Mouse (Mus musculus): ENCODE measurements at regions not wholly inside any gene's neighbourhood (a gene's known extent, or its start where the extent isn't known, plus 50 kb on each side); places are given as distances from the start of the nearest gene placed in this dataset.

DNA sequence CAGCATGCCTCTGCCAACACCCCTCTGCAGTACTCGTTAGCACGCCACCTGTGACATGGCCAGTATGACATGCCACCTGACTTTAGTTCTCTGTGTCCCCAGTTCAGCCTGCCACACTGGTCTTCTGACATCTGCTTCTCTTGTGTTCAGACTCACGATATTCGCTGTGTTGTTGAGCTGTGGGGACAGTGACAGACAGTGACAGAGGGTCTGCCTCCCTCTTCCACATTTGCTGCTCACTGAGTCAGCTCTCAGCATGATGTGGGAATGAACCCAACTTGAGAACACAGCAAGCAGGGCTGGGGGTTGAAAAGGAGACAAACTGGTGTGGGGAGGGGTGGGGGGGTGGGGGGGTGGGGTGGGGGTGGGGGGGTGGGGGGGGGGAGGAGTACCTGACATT lies 91.0 kb downstream of the Fam43a start:
- no peaks in the 10 kb centered on the region for H3K27me3 ChIP-seq (ENCODE audit: control insufficient read depth, insufficient read depth, low read length)
- ATAC-seq (replicated peaks; ENCODE audit: low FRiP score) (no peak), DNase-seq (ENCODE audit: low spot score) (no peak)
- H3K4me3 ChIP-seq (ENCODE audit: low read depth, low read length): no peak overlapping the region
- no peak overlapping the region for H3K27ac ChIP-seq (ENCODE audit: low read depth, low read length)
- WGBS: 87% methylated on average over 4 of the region's 4 CpGs
- no peaks in the 10 kb centered on the region for H3K9me3 ChIP-seq (ENCODE audit: control insufficient read depth, low read length)
- H3K36me3 ChIP-seq (ENCODE audit: control insufficient read depth, insufficient read depth, low read length): no peaks in the 10 kb centered on the region
- H3K4me1 ChIP-seq (replicated peaks; ENCODE audit: control insufficient read depth, insufficient read depth, low read length): no peaks in the 10 kb centered on the region
- no peak overlapping the region for H3K9ac ChIP-seq (ENCODE audit: low read length)
- no peak overlapping the region for H3K4me2 ChIP-seq (ENCODE audit: low read depth, low read length, severe bottlenecking)

GRCm38 (mm10) chr16:30691964-30692363 lies 92.4 kb downstream of the Fam43a start:
- H3K36me3 ChIP-seq (ENCODE audit: control insufficient read depth, insufficient read depth, low read length): no peaks in the 10 kb centered on the region
- 92% methylated on average over 15 of the region's 15 CpGs for WGBS
- ATAC-seq (replicated peaks; ENCODE audit: low FRiP score) (no peak), DNase-seq (ENCODE audit: low spot score) (no peak)
- H3K4me3 ChIP-seq (ENCODE audit: low read depth, low read length): no peak overlapping the region
- H3K9me3 ChIP-seq (ENCODE audit: control insufficient read depth, low read length): no peaks in the 10 kb centered on the region
- no peak overlapping the region for H3K27ac ChIP-seq (ENCODE audit: low read depth, low read length)
- no peak overlapping the region for H3K4me2 ChIP-seq (ENCODE audit: low read depth, low read length, severe bottlenecking)
- H3K9ac ChIP-seq (ENCODE audit: low read length): no peak overlapping the region
- no peaks in the 10 kb centered on the region for H3K4me1 ChIP-seq (replicated peaks; ENCODE audit: control insufficient read depth, insufficient read depth, low read length)
- no peaks in the 10 kb centered on the region for H3K27me3 ChIP-seq (ENCODE audit: control insufficient read depth, insufficient read depth, low read length)

- DNase-seq (ENCODE audit: low spot score) (no peak), ATAC-seq (replicated peaks; ENCODE audit: low FRiP score) (no peak)
- no peak overlapping the region for H3K4me3 ChIP-seq (ENCODE audit: low read depth, low read length)
- no peaks in the 10 kb centered on the region for H3K36me3 ChIP-seq (ENCODE audit: control insufficient read depth, insufficient read depth, low read length)
- H3K9ac ChIP-seq (ENCODE audit: low read length): no peak overlapping the region
- H3K4me2 ChIP-seq (ENCODE audit: low read depth, low read length, severe bottlenecking): no peak overlapping the region
- H3K27me3 ChIP-seq (ENCODE audit: control insufficient read depth, insufficient read depth, low read length): no peaks in the 10 kb centered on the region
- H3K27ac ChIP-seq (ENCODE audit: low read depth, low read length): no peak overlapping the region
- 57% methylated on average over 5 of the region's 5 CpGs for WGBS
- H3K9me3 ChIP-seq (ENCODE audit: control insufficient read depth, low read length): no peaks in the 10 kb centered on the region
- no peaks in the 10 kb centered on the region for H3K4me1 ChIP-seq (replicated peaks; ENCODE audit: control insufficient read depth, insufficient read depth, low read length)
Observed at GRCm38 (mm10) chr16:30692541-30693141, 93.1 kb downstream of the Fam43a start.

- no peak for ATAC-seq (replicated peaks; ENCODE audit: low FRiP score)
- no peaks in the 10 kb centered on the region for H3K4me1 ChIP-seq (replicated peaks; ENCODE audit: control insufficient read depth, insufficient read depth, low read length)
- H3K4me3 ChIP-seq (ENCODE audit: low read depth, low read length): no peak overlapping the region
- WGBS: 81% methylated on average over 3 of the region's 3 CpGs
- H3K27me3 ChIP-seq (ENCODE audit: control insufficient read depth, insufficient read depth, low read length): no peaks in the 10 kb centered on the region
- no peak overlapping the region for H3K9ac ChIP-seq (ENCODE audit: low read length)
- H3K36me3 ChIP-seq (ENCODE audit: control insufficient read depth, insufficient read depth, low read length): no peaks in the 10 kb centered on the region
- no peaks in the 10 kb centered on the region for H3K9me3 ChIP-seq (ENCODE audit: control insufficient read depth, low read length)
- DNase-seq (ENCODE audit: low spot score): no peak
- no peak overlapping the region for H3K4me2 ChIP-seq (ENCODE audit: low read depth, low read length, severe bottlenecking)
- no peak overlapping the region for H3K27ac ChIP-seq (ENCODE audit: low read depth, low read length)
Observed at GRCm38 (mm10) chr16:30693206-30693605, 93.7 kb downstream of the Fam43a start.

DNA sequence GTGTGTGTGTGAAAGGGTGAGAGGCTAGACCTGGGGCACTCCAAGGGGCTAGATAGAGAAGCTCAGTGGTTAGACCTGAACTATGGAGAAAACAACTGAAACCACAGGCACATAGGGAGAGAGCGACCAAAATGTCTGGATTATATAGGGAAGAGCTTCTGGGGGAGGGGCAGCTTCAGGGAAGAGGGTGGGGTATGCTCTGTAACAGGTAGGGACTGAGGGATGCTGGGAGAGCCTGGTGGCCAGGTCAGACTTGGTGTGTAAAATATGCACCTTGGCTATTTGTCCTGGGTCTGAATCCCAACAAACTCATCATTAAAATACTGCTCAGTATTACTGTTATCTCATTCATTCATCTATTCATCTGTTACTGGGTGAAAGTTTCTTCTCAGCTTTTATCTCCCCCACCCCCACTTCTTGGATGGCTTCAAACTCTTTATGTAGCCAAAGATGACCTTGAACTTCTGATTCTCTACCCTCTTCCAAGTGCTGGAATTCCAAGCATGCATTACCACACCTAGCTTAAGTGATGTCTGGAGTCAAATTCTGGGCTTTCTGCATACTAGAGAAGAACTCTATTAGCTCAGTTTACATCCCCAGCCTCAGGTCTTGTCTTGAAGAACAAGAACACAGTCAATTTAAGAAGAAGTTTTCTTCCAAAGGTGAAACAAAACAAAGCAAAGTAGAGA lies 94.5 kb downstream of the Fam43a start:
- 94% methylated on average over 1 of the region's 1 CpGs for WGBS
- H3K27ac ChIP-seq (ENCODE audit: low read depth, low read length): no peak overlapping the region
- H3K4me3 ChIP-seq (ENCODE audit: low read depth, low read length): no peak overlapping the region
- no peak for DNase-seq (ENCODE audit: low spot score)
- no peaks in the 10 kb centered on the region for H3K9me3 ChIP-seq (ENCODE audit: control insufficient read depth, low read length)
- H3K27me3 ChIP-seq (ENCODE audit: control insufficient read depth, insufficient read depth, low read length): no peaks in the 10 kb centered on the region
- ATAC-seq (replicated peaks; ENCODE audit: low FRiP score): no peak
- H3K9ac ChIP-seq (ENCODE audit: low read length): no peak overlapping the region
- H3K4me1 ChIP-seq (replicated peaks; ENCODE audit: control insufficient read depth, insufficient read depth, low read length): no peaks in the 10 kb centered on the region
- H3K36me3 ChIP-seq (ENCODE audit: control insufficient read depth, insufficient read depth, low read length): no peaks in the 10 kb centered on the region
- no peak overlapping the region for H3K4me2 ChIP-seq (ENCODE audit: low read depth, low read length, severe bottlenecking)

GRCm38 (mm10) chr16:30695691-30696090 lies 96.2 kb downstream of the Fam43a start:
- Histone ChIP-seq H3K27ac (ENCODE audit: low read depth, low read length) (no peak overlapping the region), H3K9ac (ENCODE audit: low read length) (no peak overlapping the region), H3K4me1 (replicated peaks; ENCODE audit: control insufficient read depth, insufficient read depth, low read length) (no peaks in the 10 kb centered on the region), H3K36me3 (ENCODE audit: control insufficient read depth, insufficient read depth, low read length) (no peaks in the 10 kb centered on the region), H3K27me3 (ENCODE audit: control insufficient read depth, insufficient read depth, low read length) (no peaks in the 10 kb centered on the region), H3K4me2 (ENCODE audit: low read depth, low read length, severe bottlenecking) (no peak overlapping the region), H3K9me3 (ENCODE audit: control insufficient read depth, low read length) (no peaks in the 10 kb centered on the region), H3K4me3 (ENCODE audit: low read depth, low read length) (no peak overlapping the region)
- DNase-seq (ENCODE audit: low spot score): no peak
- no peak for ATAC-seq (replicated peaks; ENCODE audit: low FRiP score)
- WGBS: 89% methylated on average over 8 of the region's 8 CpGs

GRCm38 (mm10) chr16:30697209-30697608 lies 97.7 kb downstream of the Fam43a start:
- Histone ChIP-seq H3K4me2 (ENCODE audit: low read depth, low read length, severe bottlenecking) (no peak overlapping the region), H3K9me3 (ENCODE audit: control insufficient read depth, low read length) (no peaks in the 10 kb centered on the region), H3K27ac (ENCODE audit: low read depth, low read length) (no peak overlapping the region), H3K27me3 (ENCODE audit: control insufficient read depth, insufficient read depth, low read length) (no peaks in the 10 kb centered on the region), H3K9ac (ENCODE audit: low read length) (no peak overlapping the region), H3K36me3 (ENCODE audit: control insufficient read depth, insufficient read depth, low read length) (no peaks in the 10 kb centered on the region), H3K4me3 (ENCODE audit: low read depth, low read length) (no peak overlapping the region), H3K4me1 (replicated peaks; ENCODE audit: control insufficient read depth, insufficient read depth, low read length) (no peaks in the 10 kb centered on the region)
- ATAC-seq (replicated peaks; ENCODE audit: low FRiP score): no peak
- no peak for DNase-seq (ENCODE audit: low spot score)
- WGBS: 87% methylated on average over 4 of the region's 4 CpGs

- Histone ChIP-seq H3K27me3 (ENCODE audit: control insufficient read depth, insufficient read depth, low read length) (no peaks in the 10 kb centered on the region), H3K36me3 (ENCODE audit: control insufficient read depth, insufficient read depth, low read length) (no peaks in the 10 kb centered on the region), H3K4me2 (ENCODE audit: low read depth, low read length, severe bottlenecking) (no peak overlapping the region), H3K9me3 (ENCODE audit: control insufficient read depth, low read length) (no peaks in the 10 kb centered on the region), H3K4me1 (replicated peaks; ENCODE audit: control insufficient read depth, insufficient read depth, low read length) (no peaks in the 10 kb centered on the region), H3K9ac (ENCODE audit: low read length) (no peak overlapping the region), H3K27ac (ENCODE audit: low read depth, low read length) (no peak overlapping the region), H3K4me3 (ENCODE audit: low read depth, low read length) (no peak overlapping the region)
- DNase-seq (ENCODE audit: low spot score) (no peak), ATAC-seq (replicated peaks; ENCODE audit: low FRiP score) (no peak)
- WGBS: 65% methylated on average over 2 of the region's 2 CpGs
Observed at GRCm38 (mm10) chr16:30697806-30698205, 98.3 kb downstream of the Fam43a start.

- Histone ChIP-seq H3K36me3 (ENCODE audit: control insufficient read depth, insufficient read depth, low read length) (no peaks in the 10 kb centered on the region), H3K27ac (ENCODE audit: low read depth, low read length) (no peak overlapping the region), H3K9ac (ENCODE audit: low read length) (no peak overlapping the region), H3K9me3 (ENCODE audit: control insufficient read depth, low read length) (no peaks in the 10 kb centered on the region), H3K4me2 (ENCODE audit: low read depth, low read length, severe bottlenecking) (no peak overlapping the region), H3K4me3 (ENCODE audit: low read depth, low read length) (no peak overlapping the region), H3K27me3 (ENCODE audit: control insufficient read depth, insufficient read depth, low read length) (no peaks in the 10 kb centered on the region), H3K4me1 (replicated peaks; ENCODE audit: control insufficient read depth, insufficient read depth, low read length) (no peaks in the 10 kb centered on the region)
- no peak for ATAC-seq (replicated peaks; ENCODE audit: low FRiP score)
- WGBS: 94% methylated on average over 8 of the region's 8 CpGs
- no peak for DNase-seq (ENCODE audit: low spot score)
Observed at GRCm38 (mm10) chr16:30703831-30704230, 104.3 kb downstream of the Fam43a start.
